Mouse (Mus musculus) v-Abl transformed pro-B cells (cell line): ENCODE data around the gene D630003M21Rik.

Experiments
- in situ Hi-C, 2 experiments: fragments of 400-800 bp; cut with MboI; formaldehyde crosslinking; loops; one replicate each; pipeline ENCODE4 v1.15.1; 2025; ENCODE audit not compliant: unreplicated experiment in 2 of 2

The D630003M21Rik gene

GRCm38 (mm10) chr2:158238101-158238500, 9.1 kb upstream of the D630003M21Rik start:
- in situ Hi-C loops, result no loop called here

DNA sequence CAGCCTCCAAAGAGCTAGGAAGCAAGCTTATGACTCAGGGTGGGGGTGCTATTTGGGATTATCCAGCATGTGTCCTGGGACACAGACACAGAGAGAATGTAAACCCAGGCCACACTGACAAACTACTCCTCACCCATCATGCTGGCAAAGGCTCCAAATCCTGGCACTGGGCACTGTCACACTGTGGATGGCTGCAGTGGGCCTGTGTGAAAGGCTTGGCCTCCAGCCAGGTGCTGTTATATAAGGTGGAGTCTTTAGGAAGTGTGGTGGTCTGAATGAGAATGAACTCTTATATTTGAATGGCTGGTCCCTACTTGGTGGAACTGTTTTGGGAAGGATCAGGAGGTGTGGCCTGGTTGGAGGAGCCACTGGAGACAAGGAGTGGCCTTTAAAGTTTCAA, 7.7 kb upstream of the D630003M21Rik start:
- in situ Hi-C loops, result no loop called here

- in situ Hi-C loops, result no loop called here
These were observed 4.1 kb upstream of the D630003M21Rik start for GRCm38 (mm10) chr2:158233106-158233505.

DNA sequence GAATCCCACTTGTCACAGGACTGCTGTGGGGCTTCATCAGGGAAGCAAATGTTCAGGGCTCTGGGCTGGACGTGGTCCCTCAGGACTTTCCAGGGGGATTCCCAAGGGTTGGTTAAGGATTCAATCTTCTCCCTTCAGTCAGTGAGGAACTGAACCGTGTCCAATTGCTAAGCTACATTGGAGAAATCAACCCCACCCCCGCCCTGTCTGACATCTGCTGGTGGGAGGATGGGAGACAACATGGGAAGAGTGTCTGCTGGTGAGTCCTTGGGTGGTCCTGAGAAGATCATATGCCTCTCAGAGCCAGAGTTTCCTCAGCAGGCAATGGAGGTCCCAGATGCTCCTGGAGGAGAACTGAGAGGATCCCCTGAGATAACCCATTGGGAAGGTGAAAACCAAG, 3.4 kb upstream of the D630003M21Rik start:
- in situ Hi-C loops, result no loop called here

DNA sequence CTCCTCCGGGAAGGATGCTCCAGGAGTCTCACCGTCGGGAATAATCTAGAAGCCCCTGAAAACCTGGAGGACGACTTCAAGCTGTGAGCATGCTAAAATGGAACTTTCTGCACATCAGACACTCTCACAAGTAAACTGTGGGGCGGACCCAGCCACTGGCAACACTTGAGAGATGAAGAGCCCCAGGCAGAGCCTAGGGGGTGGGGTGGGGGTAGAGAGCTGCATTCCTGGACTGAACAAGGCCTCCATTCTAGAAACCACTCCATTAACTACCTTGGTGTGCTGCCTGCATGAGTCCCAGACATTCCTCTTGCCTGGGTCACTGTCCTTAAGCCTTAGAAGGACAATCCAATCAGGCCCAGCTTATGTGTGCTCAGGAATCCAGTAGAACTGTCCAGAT, 2.0 kb upstream of the D630003M21Rik start:
- in situ Hi-C loops, result no loop called here

- in situ Hi-C loops, result no loop called here
These were observed 1.6 kb upstream of the D630003M21Rik start for GRCm38 (mm10) chr2:158230617-158231016.

GRCm38 (mm10) chr2:158229503-158229892, 476 bp upstream of the D630003M21Rik start:
- in situ Hi-C loops, result no loop called here

DNA sequence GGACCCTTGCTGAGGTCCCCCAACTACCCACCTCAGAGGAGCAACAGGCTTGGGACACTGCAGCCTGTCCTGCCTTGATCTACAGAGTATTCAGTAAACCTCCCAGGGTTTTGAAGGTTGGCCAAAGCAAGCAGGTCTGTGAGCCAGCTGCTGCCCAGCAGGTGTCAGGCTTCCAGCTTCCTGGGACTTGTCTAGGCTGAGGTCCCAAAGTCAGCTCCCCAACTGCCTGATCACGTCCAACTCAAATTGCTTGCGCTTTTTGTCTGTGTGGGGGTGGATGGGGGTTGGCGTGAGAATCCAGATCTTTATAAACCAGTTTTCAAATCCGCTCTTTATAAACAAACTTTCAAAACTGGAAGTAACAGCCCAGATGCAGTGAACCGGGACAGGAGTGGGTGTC, 3.7 kb downstream of the D630003M21Rik start:
- in situ Hi-C loops, result no loop called here

DNA sequence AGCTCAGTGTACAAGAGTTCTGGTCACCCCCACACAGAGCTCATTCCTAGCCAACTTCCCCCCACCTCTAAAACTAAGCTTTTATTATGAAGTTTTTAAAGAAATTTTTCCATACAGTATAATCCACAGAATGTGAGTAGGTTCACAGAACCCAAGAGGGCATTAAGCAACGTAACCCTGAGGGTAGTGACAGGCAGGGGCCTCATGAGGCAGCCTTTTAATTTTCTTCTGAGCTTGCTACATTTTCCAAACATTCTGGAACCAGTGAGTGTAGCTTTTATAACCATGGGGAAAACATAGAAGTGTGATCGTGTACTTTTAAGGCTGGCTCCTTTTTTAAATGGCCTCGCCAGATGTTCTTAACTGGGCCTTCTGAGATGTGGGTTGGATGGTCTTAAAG, 5.5 kb downstream of the D630003M21Rik start:
- in situ Hi-C loops, result no loop called here

- in situ Hi-C loops, result no loop called here
These were observed 6.4 kb downstream of the D630003M21Rik start for GRCm38 (mm10) chr2:158222664-158223063.

DNA sequence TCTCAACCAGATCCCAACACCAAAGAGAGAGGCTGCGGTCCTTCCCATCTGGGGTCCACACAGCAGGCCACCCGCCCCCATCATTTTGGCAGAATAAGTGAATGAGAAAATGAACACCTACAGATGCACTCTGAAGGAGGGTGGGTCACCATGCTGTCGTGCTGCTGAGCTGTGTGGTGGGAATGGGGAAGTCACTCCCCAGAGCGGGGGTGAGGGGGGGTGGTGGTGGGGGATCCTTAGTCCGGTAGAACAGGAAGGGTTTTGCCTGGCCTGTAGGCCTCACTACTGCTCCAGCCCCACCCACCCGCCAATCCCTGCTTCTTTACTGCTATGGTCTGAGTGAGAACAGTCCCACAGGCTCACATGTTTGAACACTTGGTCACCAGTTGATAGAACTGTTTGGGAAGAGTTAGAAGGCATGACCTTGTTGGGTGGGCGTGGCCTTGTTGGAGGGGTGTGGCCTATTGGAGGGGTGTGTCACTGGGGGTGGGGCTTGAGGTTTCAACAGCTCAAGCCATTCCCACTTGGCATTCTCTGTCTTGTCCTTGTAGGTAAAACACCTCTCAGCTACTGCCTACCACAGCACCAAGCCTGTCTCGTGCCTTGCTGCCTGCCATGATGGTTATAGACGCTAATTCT, 7.5 kb downstream of the D630003M21Rik start:
- in situ Hi-C loops, result no loop called here

DNA sequence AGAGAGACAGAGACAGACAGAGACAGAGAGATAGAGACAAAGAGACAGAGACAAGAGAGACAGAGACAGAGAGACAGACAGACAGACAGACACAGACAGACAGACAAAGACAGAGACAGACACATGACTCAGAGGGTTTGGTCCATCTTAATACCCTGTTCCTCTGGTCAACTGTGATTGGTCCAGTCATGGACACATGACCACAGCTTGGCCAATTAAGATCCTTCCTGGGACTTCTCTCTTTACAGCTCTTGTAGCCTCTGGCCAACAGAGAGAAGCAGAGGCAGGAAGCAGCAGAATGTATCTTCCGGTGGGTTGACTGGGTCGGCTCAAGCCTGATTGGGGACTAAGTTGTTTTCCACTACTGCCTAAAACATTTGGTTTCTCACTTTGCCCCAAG, 9.5 kb downstream of the D630003M21Rik start:
- in situ Hi-C loops, result no loop called here

DNA sequence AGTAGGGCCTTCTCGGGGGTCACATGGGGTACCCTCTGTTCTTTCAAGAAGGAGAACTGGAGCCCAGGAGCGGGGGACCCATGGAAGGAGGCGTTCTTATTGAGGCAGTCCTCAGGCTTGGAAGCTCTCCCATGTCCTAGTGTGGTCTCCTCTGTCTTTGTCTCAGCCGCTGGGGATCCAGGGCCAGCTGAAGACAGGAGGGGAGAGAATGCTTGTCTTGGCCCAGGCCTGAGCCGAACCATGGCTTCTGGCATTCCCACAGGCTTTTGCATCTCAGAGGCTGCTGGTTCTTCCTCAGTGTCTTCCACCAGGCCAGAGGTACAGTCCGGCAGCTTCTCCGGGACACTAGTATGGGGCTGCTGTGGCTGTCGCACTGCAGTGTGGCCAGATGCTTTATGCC, 12.5 kb downstream of the D630003M21Rik start:
- in situ Hi-C loops, result no loop called here

- in situ Hi-C loops, result no loop called here
These were observed 13.5 kb downstream of the D630003M21Rik start for GRCm38 (mm10) chr2:158215283-158216117.

- in situ Hi-C loops, result no loop called here
These were observed 17.1 kb downstream of the D630003M21Rik start for GRCm38 (mm10) chr2:158211764-158212471.

DNA sequence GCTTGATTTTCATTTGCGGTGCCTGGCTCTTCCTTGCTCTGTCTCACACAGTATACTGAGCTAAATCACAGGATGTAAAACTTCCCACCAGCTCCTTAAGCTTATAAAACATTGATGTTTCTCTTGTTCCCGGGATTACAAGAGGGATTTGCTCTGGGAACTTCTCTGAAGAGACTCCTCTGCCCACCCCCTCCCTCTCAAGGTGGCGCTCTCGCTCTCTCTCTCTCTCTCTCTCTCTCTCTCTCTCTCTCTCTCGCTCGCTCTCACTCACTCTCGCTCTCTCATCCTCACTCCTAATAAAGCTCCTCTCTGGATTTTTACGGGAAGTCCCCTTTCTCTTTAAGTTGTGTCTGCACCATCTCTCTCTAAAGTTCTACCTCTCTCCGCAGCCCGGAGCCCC, 18.1 kb downstream of the D630003M21Rik start:
- in situ Hi-C loops, result no loop called here

DNA sequence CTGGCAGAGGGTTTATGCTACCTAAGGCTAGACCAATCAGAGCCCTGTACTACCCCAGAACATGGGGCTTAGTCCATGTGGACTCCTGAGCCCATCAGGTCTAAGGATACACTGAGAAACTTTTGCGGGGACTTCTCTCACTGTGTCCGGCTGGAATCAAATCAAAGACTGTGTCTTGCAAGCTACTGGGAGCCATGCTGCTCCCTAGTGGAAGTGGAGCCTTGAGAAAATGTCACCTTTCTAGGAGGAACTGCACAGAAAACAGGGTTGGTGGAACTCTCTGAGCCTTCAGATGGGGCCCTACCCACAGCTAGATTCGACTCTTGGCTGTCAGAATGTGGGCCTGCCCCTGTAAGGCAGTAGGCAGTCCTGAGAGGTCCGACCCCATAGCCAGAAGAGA, 18.5 kb downstream of the D630003M21Rik start:
- in situ Hi-C loops, result no loop called here

- in situ Hi-C loops, result loop anchor here (5.0 to 10.0 kb wide), 5 partner anchors 105 to 602 kb away; no protein-coding TSS in a partner anchor
These were observed 19.2 kb downstream of the D630003M21Rik start for GRCm38 (mm10) chr2:158209776-158210175.

- in situ Hi-C loops, result loop anchor here (5.0 to 10.0 kb wide), 5 partner anchors 103 to 601 kb away; no protein-coding TSS in a partner anchor
These were observed 21.2 kb downstream of the D630003M21Rik start for GRCm38 (mm10) chr2:158207848-158208247.

DNA sequence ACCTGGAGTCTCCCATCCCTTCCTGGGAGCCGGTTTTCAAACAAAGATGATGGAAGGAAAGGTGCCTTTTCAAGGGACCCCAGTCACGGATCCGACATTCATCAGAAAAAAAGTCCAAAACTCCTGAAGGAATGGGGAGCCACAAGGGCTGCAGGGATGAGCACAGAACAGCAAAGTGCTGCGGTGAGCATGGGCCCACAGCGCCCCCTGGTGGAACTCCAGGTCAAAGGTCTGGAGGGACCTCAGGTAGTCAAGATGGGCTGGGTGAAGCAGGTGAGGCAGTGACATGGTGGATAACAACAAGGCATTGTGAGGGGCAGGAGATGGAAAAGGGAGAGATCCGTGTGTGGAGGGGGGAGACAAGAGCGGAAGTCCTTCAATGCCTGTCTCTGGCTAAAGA, 24.9 kb downstream of the D630003M21Rik start:
- in situ Hi-C loops, result loop anchor here (5.0 to 10.0 kb wide), 5 partner anchors 97 to 597 kb away; no protein-coding TSS in a partner anchor

- in situ Hi-C loops, result loop anchor here (5.0 to 10.0 kb wide), 5 partner anchors 96 to 596 kb away; no protein-coding TSS in a partner anchor
These were observed 25.3 kb downstream of the D630003M21Rik start for GRCm38 (mm10) chr2:158203686-158204085.
